Mouse (Mus musculus) midbrain, embryonic 12.5 days (tissue): ENCODE measurements around the gene Nsg1. TPM values are rescaled to one million over a fixed set of nuclear protein-coding genes. Genes with fewer than 3 reads are reported as not detected.

ENCODE experiments used
- ATAC-seq: fragments of 200-750 bp; cut with Nextera tagmentation; 2 replicates; pipeline ENCODE4 v1.8.0; 2017; ENCODE audit warnings: low read depth, moderate TSS enrichment, moderate library complexity; ENCODE audit not compliant: low FRiP score
- H3K27ac ChIP-seq: fragments of 300-500 bp; sonication (generic); replicated peaks from 2 replicates; pipeline ENCODE4 v1.5.1; 2016; ENCODE audit warnings: mild to moderate bottlenecking
- H3K27me3 ChIP-seq: fragments of 300-500 bp; sonication (generic); 2 replicates; pipeline ENCODE4 v1.6.1; 2016; ENCODE audit warnings: mild to moderate bottlenecking
- H3K36me3 ChIP-seq: fragments of 300-500 bp; sonication (generic); 2 replicates; pipeline ENCODE4 v1.6.1; 2016
- H3K4me1 ChIP-seq: fragments of 300-500 bp; sonication (generic); 2 replicates; pipeline ENCODE4 v1.6.1; 2016
- H3K4me2 ChIP-seq: fragments of 300-500 bp; sonication (generic); replicated peaks from 2 replicates; pipeline ENCODE4 v1.6.1; 2016; ENCODE audit warnings: mild to moderate bottlenecking, moderate library complexity
- H3K4me3 ChIP-seq: fragments of 300-500 bp; sonication (generic); 2 replicates; pipeline ENCODE4 v1.5.1; 2016; ENCODE audit warnings: mild to moderate bottlenecking
- H3K9ac ChIP-seq: fragments of 300-500 bp; sonication (generic); replicated peaks from 2 replicates; pipeline ENCODE4 v1.6.1; 2016; ENCODE audit warnings: mild to moderate bottlenecking, moderate library complexity
- H3K9me3 ChIP-seq: fragments of 300-500 bp; sonication (generic); 2 replicates; pipeline ENCODE4 v1.6.1; 2016; ENCODE audit warnings: mild to moderate bottlenecking
- WGBS: fragments of 180-500 bp; shearing (Covaris S2); methylation state at CpG from one replicate; pipeline ENCODE4 v1.1.7; 2016; 5-methylcytosine and 5-hydroxymethylcytosine counted together
- polyA plus RNA-seq: library from polyadenylated mRNA; unstranded; fragments of >200 nt; fragmentation: Nextera tagmentation; extraction: Ambion mirVana; gene quantifications from 2 replicates; pipeline ENCODE4 v1.2.1, GENCODE M21; 2016

Nsg1 gene
- polyA plus RNA-seq, 1 experiment from 2014 or later, result 369 TPM

DNA sequence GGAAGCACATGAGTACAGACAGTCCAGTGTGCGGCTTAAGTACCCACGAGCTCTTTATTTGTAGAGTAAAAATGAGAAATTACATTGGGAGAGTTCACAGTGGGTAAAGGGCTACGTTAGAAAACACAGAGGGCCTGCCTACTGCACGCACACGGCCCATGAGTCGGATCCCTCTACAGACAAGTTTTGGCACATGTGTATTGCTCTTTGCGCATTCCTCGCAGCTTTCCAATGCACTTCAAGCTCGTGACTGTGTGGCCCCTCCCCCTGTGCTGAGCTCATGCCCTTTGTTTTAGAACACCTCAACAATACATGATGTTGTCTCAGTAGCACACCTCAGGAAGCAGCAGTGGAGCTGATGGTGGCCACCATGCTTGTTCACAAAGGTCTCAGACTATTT, 22.5 kb downstream of the Nsg1 start:
- WGBS, result 88% methylated on average over 9 of the region's 9 CpGs
- Histone ChIP-seq H3K9me3 (no peaks in the 10 kb centered on the region), H3K4me2 (no peak overlapping the region), H3K4me3 (no peak overlapping the region), H3K4me1 (no peaks in the 10 kb centered on the region), H3K27ac (no peak overlapping the region), H3K36me3 (peaks cover 76% of the 10 kb centered on the region), H3K27me3 (no peaks in the 10 kb centered on the region), H3K9ac (no peak overlapping the region)
- no peak for ATAC-seq

DNA sequence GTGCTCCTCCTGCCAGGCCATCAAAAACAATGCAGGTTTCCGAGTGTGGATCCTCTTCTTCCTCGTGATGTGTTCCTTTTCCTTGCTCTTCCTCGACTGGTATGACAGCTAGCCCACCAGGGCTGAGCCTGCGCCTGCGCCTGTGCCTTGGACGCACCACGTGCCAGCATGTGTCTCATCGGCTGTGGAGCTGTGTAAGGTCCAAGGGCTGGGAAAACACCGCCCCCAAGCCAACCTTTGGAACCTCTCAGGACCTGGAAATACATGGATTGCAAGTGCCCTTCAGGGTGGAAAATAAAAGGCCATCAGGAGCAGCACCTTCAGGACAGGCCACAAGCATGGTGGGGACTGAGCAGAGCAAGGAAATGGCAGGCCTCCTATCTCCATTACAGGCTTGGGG, 23.5 kb downstream of the Nsg1 start:
- no peak for ATAC-seq
- H3K4me2 ChIP-seq, result no peak overlapping the region
- WGBS, result 94% methylated on average over 9 of the region's 9 CpGs
- H3K27ac ChIP-seq, result no peak overlapping the region
- no peaks in the 10 kb centered on the region for H3K9me3 ChIP-seq
- no peak overlapping the region for H3K4me3 ChIP-seq
- H3K9ac ChIP-seq, result no peak overlapping the region
- no peaks in the 10 kb centered on the region for H3K27me3 ChIP-seq
- no peaks in the 10 kb centered on the region for H3K4me1 ChIP-seq
- peaks cover 67% of the 10 kb centered on the region for H3K36me3 ChIP-seq

DNA sequence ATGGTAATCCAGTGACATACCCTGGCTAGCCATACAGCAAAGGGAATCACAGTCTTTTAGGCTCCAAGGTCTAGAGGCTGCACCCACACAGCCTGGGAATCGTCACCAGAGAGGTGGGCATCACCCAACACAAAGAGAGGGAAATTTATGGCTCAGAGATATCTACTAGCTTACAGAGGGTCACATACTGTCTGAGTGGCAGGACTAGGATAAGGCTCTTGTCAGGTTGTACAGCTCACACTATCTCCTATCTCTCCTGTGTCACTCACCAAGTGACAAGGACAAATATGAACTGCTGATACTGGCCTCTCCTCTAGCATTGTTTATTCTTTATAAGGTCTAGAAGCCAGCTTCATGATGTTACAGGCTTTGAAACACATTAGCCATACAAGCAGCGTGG, 30.4 kb downstream of the Nsg1 start:
- peaks cover 21% of the 10 kb centered on the region for H3K36me3 ChIP-seq
- H3K9me3 ChIP-seq, result no peaks in the 10 kb centered on the region
- 97% methylated on average over 2 of the region's 2 CpGs for WGBS
- no peak overlapping the region for H3K4me2 ChIP-seq
- no peak overlapping the region for H3K9ac ChIP-seq
- no peaks in the 10 kb centered on the region for H3K27me3 ChIP-seq
- H3K4me3 ChIP-seq, result no peak overlapping the region
- H3K4me1 ChIP-seq, result no peaks in the 10 kb centered on the region
- ATAC-seq, result no peak
- no peak overlapping the region for H3K27ac ChIP-seq

DNA sequence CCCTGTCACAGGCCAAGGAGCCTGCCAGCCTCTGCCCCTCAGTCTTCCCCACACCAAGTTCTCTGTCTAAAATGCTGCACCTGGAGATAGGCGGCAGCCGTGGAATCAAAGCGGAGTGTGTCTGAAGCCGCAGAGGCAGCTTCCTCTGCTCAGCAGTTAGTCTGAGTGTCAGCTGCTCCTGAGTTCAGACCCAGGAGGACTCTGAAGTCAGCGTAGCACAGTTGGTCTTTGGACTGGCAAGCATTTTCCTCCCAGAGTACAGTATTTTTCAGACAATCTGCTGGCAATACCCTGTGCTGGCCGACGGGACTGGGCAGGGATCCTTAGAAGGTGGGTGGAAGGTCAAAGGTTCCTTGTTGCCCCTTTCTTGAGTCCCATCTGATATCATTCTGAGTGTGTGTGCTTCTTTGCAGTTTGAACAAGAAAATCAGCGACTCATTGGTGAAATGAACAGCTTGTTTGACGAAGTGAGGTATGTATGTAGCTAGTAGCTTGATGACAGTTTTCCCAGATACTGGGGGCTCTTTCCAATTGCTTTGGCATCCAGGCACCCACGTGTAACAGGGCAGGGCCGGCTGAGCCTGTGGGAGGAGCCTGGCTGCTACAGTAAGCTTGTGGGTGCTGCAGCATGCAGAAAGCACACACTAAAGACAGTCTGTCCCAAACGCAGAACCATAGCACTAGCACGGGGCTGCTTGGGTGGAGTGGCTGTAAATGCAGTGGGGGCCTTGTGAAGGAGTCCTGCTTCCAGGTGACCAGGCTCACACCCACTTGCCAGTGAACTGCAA, 33.0 kb downstream of the Nsg1 start:
- no peak overlapping the region for H3K9ac ChIP-seq
- no peak overlapping the region for H3K27ac ChIP-seq

DNA sequence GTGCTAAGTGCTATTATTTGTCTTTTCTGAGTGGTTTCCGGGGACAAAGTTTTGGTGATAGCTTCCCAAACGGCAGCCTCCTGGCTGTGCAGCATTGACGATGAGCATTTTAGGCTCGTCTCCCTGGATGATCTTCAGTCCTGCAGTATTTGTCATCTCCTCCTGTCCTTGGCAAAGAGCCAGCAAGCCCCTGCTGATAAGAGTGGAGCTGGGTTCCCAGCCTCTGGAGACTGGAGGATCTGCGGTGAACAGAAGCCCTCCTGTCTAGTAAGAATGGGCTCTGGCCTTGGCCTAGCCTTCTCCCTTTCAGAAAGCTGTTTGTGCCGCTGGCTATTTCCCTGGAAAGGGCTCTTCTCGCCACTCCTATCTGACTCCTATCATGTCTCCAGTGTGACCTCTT, 38.0 kb downstream of the Nsg1 start:
- Histone ChIP-seq H3K4me1 (no peaks in the 10 kb centered on the region), H3K4me3 (no peak overlapping the region), H3K36me3 (peaks cover 14% of the 10 kb centered on the region; the same call in 1 of the 2 replicates), H3K4me2 (no peak overlapping the region), H3K27ac (no peak overlapping the region), H3K27me3 (no peaks in the 10 kb centered on the region), H3K9me3 (no peaks in the 10 kb centered on the region), H3K9ac (no peak overlapping the region)
- ATAC-seq, result no peak
- 88% methylated on average over 7 of the region's 7 CpGs for WGBS

More for the DNA sequence above, 33.0 kb downstream of the Nsg1 start:
- Histone ChIP-seq H3K4me3 (no peak overlapping the region), H3K36me3 (peaks cover 21% of the 10 kb centered on the region), H3K9me3 (no peaks in the 10 kb centered on the region), H3K4me1 (no peaks in the 10 kb centered on the region), H3K4me2 (no peak overlapping the region), H3K27me3 (no peaks in the 10 kb centered on the region)
- WGBS, result 91% methylated on average over 13 of the region's 13 CpGs
- no peak for ATAC-seq

DNA sequence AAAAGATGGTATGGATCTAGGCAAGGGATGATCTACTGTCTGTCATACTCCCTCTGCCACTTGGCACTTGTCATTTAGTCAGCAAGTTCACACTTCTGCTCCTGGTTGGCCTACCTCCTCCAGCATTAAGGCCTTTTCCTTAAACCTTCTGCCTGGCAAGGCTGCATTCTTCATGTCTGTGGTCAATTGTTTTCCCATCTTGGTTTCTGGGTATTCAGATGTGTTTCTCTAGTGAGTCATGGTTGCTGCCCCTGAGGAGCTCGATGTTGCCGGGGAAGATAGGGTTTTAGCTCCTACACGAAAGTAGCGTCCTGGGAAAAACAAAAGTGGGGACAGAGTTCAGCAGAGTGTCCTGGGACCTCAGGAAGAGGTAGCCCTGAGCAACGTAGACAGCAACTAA, 40.4 kb downstream of the Nsg1 start:
- WGBS, result 91% methylated on average over 5 of the region's 5 CpGs
- no peak overlapping the region for H3K9ac ChIP-seq
- ATAC-seq, result no peak
- no peaks in the 10 kb centered on the region for H3K9me3 ChIP-seq
- H3K4me1 ChIP-seq, result no peaks in the 10 kb centered on the region
- peaks cover 21% of the 10 kb centered on the region; the same call in 1 of the 2 replicates for H3K36me3 ChIP-seq
- no peak overlapping the region for H3K4me3 ChIP-seq
- no peaks in the 10 kb centered on the region for H3K27me3 ChIP-seq
- no peak overlapping the region for H3K4me2 ChIP-seq
- H3K27ac ChIP-seq, result no peak overlapping the region

DNA sequence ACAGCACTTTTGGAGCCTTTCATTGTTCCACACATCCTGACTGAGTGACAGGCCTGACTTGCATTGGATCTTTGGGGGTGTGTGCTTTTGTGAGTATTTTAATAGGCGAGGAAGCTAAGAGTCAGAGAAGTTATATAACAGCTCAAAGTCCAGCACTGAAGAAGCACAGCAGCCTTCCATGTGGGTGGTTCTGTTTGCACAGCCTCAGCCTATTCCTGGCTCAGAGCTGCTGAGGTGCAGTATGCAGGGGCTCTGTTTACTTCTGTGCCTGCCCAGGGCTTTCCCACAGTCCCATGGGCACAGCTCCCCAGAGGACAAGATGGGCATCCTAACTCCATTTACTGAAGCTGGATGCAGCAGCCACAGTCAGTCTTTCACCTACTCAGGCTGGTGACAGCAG, 42.7 kb downstream of the Nsg1 start:
- 81% methylated on average over 1 of the region's 1 CpGs for WGBS
- no peak overlapping the region for H3K9ac ChIP-seq
- H3K9me3 ChIP-seq, result no peaks in the 10 kb centered on the region
- no peaks in the 10 kb centered on the region for H3K27me3 ChIP-seq
- no peak overlapping the region for H3K27ac ChIP-seq
- peaks cover 21% of the 10 kb centered on the region; the same call in 1 of the 2 replicates for H3K36me3 ChIP-seq
- H3K4me2 ChIP-seq, result no peak overlapping the region
- H3K4me3 ChIP-seq, result no peak overlapping the region
- H3K4me1 ChIP-seq, result no peaks in the 10 kb centered on the region
- ATAC-seq, result no peak

GRCm38 (mm10) chr5:38114526-38114925, 45.2 kb downstream of the Nsg1 start:
- Histone ChIP-seq H3K4me1 (no peaks in the 10 kb centered on the region), H3K9me3 (no peaks in the 10 kb centered on the region), H3K9ac (no peak overlapping the region), H3K4me2 (no peak overlapping the region), H3K27ac (no peak overlapping the region), H3K27me3 (no peaks in the 10 kb centered on the region), H3K4me3 (no peak overlapping the region), H3K36me3 (peaks cover 32% of the 10 kb centered on the region; the same call in 1 of the 2 replicates)
- ATAC-seq, result no peak
- WGBS, result 93% methylated on average over 2 of the region's 2 CpGs

GRCm38 (mm10) chr5:38106807-38107206, 52.9 kb downstream of the Nsg1 start:
- no peak for ATAC-seq
- Histone ChIP-seq H3K27me3 (no peaks in the 10 kb centered on the region), H3K4me2 (no peak overlapping the region), H3K36me3 (peaks cover 35% of the 10 kb centered on the region), H3K9me3 (no peaks in the 10 kb centered on the region), H3K4me3 (no peak overlapping the region), H3K4me1 (no peaks in the 10 kb centered on the region), H3K9ac (no peak overlapping the region), H3K27ac (no peak overlapping the region)
- WGBS, result 87% methylated on average over 10 of the region's 10 CpGs

DNA sequence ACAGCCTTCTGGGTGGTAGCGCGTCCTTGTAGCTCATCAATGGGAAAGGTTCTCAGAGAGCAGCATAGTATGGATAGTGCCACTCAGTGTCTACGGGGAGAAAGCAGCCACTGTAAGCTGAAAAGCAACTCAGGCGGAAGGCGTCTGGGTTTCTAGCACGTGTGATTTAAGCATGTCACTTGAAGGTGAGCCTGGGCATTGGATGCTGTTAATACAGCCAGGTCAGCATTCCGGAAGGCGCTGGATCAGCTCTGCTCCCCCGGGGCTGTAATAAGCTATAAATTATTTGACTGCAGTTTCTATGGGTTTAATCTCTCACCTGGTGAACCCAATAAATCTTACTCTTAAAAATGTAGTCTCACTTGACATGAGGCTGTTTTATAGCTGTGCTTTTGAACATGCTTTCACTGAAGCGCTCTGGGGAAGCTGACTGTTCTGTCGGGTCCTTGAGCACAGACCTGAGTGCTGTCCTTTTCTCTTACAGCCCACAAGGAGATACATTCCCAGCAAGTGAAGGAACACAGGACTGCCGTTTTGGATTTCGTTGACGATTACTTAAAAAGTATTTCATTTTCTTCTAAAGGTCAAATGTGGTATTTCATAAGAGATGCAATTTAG, 53.5 kb downstream of the Nsg1 start:
- WGBS, result 94% methylated on average over 14 of the region's 14 CpGs
- no peak for ATAC-seq
- H3K27ac ChIP-seq, result no peak overlapping the region
- no peak overlapping the region for H3K4me3 ChIP-seq
- no peaks in the 10 kb centered on the region for H3K27me3 ChIP-seq
- no peak overlapping the region for H3K4me2 ChIP-seq
- no peak overlapping the region for H3K9ac ChIP-seq
- H3K4me1 ChIP-seq, result no peaks in the 10 kb centered on the region
- peaks cover 35% of the 10 kb centered on the region for H3K36me3 ChIP-seq
- no peaks in the 10 kb centered on the region for H3K9me3 ChIP-seq

GRCm38 (mm10) chr5:38102945-38103344, 56.8 kb downstream of the Nsg1 start:
- H3K27ac ChIP-seq, result no peak overlapping the region
- no peak overlapping the region for H3K9ac ChIP-seq
- no peaks in the 10 kb centered on the region for H3K4me1 ChIP-seq
- H3K4me2 ChIP-seq, result no peak overlapping the region
- no peak for ATAC-seq
- WGBS, result 79% methylated on average over 2 of the region's 2 CpGs
- H3K27me3 ChIP-seq, result no peaks in the 10 kb centered on the region
- peaks cover 25% of the 10 kb centered on the region for H3K36me3 ChIP-seq
- H3K4me3 ChIP-seq, result no peak overlapping the region
- no peaks in the 10 kb centered on the region for H3K9me3 ChIP-seq

DNA sequence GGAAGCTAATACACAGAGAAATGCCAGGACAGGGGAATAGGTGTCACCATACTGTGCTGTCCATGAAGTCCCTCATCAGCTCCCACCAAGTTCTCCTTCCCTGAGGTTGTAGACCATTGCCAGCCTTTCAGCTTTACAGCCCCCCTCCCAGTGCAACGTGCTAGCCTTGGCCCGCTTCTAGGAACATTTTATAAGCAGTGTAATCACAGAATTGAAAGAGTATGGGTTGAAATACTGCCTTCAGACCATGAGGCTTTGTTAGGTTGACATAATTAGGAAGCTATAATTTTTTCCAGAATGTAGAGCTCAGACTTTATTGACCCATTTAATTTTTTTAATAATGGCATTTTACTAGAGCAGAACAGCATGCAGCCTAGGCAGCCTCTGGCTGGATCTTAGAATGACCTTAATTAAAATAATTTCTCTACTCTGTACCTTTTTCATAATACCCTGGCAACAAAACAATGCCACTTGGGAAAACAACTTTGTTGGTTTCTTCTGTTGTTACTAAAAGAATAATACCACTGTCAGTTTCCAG, 60.5 kb downstream of the Nsg1 start:
- Histone ChIP-seq H3K9ac (no peak overlapping the region), H3K4me2 (no peak overlapping the region), H3K4me3 (no peak overlapping the region), H3K9me3 (no peaks in the 10 kb centered on the region), H3K27ac (no peak overlapping the region), H3K27me3 (no peaks in the 10 kb centered on the region), H3K4me1 (no peaks in the 10 kb centered on the region), H3K36me3 (0 out of 2 replicates have a peak, but pooled peaks cover under 1% of the 10 kb centered on the region)
- no peak for ATAC-seq
- 92% methylated on average over 2 of the region's 2 CpGs for WGBS
